Mouse (Mus musculus) WW6 (cell line): Measurements from ENCODE around the gene Cavin2.

Experiments used
- DNase-seq: peaks from one replicate; pipeline ENCODE4 v3.0.0-alpha.2; 2013; ENCODE audit warnings: low read depth, low spot score

The Cavin2 gene

DNA sequence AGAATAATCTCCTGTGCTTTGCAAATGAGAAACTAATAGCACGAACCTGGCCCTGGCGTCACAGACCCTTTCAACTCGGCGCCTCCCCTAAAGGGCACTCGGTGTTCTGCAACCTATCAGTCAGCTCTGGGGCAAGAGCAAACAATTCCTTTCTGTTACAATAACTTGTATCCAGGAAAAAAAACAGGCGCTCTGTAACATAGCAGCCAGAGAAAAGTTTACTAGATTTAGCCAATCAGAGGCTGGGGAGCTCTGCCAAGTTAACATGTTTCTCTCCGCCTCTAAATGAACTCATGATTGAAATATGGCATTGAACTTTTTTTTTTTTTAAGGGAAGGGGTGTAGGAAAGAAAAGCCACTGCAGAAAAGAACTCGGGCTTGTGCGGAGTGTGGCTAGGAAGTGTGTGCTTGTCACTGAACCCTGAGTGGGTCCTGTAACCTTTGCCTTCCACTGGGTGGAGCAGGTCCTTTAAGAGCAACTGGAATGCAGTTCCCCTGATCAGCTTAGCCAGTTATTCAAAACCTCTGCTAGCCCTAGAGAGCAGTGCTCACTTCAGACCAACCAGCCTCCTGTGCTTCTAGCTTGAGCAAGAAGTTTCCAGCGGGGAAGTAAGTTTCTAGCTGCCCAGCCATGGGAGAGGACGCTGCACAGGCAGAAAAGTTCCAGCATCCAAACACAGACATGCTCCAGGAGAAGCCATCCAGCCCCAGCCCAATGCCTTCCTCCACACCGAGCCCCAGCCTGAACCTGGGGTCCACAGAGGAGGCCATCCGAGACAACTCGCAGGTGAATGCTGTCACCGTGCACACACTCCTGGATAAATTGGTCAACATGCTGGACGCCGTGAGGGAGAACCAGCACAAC, at the start of gene Cavin2:
Gene Cavin2 (plus strand): TSS at position 372 of the 865 bp plus-strand sequence.
- DNase-seq: no peak

DNA sequence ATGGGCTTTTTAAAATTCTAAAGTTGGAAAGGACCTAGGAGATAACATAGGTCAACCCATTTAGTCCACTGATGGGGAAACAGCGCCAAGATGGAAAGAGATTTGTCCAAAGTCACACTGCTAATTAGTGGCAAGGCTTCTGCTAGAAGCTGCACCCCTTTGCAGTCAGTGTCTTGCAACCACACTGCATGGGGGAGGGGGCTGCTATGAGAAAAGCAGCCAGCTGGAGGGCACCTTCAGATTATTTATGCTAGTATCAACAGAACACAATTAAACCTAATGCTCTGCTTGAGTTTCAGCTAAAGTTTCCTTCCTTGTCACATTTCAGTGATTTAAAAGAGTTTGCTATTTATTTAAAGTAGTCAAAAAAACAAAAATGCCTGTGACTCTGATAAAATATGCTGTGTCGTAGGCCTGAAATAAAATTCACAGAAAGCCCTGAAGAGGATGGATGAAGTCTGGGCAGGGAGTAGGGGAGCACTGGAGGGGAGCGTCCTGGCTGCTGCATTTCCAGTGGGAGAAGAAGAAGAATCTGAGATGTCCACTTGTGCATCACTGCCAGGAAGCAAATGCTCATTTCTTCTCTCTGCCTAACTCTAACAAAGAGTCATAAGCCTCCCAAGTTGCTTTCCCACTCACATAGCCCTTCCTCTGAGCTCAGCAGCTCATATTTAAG, 47.5 kb upstream of the Cavin2 start:
- no peak for DNase-seq

DNA sequence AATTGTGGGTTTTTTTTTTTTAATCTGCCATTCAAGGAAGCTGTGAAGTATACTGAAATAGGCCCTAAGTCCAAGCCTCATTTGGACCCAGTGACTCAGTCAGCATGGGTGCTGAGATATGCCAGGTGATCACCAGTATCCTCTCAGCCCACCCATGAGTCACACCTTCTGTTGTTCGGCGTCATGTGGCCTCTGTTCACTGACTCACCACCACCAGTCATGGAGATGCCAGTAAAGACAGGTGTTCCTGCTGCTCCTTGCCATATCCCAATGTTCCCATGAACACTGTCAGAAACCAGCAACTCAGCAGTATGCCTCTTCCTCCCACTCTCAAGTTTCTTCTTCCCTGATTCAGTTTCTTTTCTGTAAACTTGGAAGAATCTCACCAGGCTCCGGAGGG, 45.6 kb upstream of the Cavin2 start:
- no peak for DNase-seq

DNA sequence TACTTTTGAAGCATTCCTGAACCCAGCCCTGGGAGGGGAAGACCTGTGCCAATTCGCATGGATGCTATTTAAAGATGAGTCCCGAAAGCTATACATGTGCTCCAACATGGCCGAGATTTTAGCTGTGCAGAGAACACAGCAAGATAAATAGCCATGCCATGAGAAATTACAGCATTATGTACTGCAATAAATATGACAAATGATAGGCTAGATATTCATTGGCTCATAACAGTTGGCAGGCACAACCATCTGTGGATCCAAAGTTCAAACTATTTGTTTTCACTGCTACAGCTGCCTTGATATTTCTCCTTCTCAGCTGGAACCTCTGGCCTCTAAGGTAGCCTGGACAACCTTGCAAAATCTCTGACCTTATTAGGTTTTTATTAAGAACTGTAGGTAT, 45.1 kb upstream of the Cavin2 start:
- DNase-seq: no peak

DNA sequence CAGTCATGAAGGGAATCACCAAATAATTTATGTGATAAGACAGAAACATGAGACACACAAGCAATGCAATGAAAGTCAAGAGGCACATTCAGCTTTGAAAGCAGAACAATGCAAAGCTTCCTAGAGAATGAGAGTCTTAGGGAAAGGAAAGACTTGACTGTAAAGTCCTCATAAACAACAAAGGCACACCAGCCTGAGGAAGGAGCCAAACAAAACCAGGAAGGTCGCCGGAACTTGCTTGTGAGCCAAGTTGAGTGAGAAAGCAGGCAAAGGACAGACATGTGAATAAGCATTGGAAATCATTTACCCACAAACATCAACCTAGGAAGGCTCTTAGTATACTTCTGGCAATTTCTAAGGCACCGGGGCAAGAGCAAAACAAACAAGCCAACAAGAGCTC, 43.5 kb upstream of the Cavin2 start:
- DNase-seq: no peak

DNA sequence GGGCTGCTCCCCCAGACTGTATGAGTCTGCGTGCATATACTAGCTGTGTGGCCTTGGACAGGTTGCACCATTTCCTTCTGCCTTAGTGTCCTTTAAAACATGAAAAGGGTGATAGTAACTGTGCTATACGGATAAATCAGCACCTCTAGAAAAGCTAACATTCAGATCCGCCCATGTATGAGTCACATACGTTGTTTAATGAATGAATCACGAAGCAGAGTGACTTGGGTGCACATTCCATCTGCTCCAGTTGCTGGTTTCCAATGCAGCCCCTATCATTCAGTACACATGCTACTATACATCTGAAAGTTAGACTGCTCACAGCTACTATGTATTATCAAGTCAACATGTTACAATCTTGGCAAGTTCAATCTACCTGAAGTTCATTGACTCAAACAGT, 38.6 kb upstream of the Cavin2 start:
- DNase-seq: no peak

DNA sequence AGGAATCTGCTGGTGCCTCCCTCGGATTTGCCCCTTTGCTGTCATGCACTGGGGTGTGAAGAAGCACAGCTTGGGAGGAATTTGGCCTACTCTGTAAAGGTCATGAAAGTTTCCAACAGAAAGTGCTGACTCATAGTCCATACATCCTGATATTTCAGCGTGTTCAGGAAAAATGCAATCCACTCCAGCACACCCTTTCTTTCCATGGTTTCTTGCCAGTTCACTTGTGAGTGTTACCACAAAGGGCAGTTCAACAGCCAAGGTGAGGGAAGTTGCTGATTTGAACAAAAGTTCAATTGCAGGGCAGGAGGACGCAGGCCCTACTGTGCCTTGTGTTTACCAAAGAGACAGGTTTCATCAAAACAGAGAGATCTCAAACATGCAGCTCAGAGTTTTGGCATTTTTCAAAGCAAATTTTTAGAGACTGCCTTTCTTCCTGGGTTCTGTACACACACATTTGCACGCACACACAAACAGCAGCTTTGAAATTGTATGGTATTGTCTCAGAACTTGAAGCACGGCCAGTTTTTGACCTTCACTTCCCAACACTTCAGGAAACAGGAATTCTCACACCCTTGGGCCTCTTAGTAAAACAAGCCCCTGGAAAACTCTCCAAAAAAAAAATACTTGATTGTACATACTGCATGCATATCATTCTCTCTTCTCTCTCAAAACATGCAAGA, 23.7 kb upstream of the Cavin2 start:
- DNase-seq: no peak

DNA sequence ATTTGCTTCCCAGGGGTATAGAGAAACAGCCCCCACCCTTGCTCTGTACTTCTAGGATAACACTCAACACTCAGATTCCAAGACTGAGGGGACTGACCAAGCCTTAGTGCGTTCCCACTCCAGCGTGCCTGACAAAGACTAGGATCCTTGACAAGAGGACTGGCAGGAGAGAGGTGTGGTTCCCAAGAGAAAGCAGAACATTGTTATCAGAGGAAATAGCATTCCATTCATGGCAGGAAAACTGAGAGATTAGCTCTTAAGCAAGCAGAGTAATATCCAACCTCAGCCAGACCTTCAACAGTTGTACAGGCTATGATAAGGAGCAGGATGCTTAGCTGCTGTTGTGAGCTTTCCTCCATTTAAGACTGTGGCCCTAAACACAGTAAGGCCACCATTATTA, 23.0 kb upstream of the Cavin2 start:
- DNase-seq: no peak

DNA sequence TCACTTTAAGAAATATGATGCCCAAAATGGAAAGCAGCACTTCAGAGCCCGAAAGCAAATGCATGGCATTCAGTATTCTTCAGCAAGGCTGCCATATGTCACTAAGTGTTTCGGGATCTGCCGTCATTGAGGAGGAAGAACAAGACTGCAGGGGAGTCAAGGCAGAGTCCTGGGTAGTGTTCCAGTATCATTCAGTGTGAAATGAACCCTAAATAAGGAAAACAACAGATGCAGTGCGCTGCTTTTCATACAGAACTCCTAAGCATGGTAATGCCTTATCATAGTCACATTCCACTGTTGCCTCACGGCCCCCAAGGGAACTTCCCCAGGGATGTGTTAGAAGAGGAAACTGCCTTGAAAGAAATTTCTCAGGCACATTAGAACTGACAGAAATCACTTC, 21.8 kb upstream of the Cavin2 start:
- DNase-seq: no peak

DNA sequence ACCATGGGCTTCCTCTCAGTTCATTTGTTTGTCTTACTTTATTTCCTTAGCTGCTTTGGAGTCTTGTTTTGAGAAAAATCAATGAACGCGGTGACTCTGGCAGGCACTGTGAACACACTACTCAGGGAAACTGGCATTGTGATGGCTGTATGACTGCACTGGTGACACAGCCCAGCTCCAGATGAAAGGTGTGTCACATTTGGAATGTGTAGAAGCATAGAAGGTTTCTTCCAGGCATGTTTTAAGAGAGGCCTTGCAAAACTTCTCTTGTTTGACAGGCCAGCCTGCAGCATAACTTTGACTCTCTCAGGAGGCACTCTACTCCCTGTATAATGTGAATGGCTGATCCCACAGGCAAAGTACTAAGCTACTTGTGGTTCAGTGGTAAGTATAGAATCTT, 20.7 kb upstream of the Cavin2 start:
- no peak for DNase-seq

DNA sequence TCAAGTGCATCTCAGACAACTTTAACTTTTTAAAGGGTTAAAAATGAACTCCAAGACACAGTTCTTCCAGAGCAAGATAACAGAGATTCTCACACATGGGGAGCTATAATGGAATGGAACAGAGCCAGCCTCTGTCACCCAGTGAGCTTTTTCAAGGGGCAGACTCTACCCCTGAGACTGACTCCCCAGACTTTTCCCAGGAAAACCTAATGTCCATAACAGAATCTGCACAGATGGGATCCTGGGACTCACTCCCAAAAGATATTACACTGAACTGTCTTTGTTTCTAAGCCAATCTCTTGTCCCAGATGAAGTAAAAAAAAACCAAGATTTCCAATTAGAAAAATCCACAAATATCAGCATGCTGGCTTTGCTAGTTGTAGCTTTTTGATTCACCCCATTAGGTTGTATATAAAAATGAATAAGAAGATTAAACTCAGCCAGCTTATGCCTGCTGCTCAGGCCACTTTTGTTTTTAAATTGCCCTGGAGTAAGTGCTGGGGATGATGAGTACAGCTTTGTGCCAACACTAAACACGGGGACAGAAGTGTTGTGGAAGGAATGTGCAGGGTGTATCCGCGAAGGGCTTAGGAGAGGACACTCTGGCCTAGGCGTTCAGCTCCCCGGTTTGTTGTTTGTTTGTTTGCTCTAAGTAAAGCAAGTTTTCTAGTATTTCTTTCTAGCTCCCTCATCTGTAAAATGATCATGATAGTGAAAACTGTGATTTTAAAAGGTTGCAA, 18.6 kb upstream of the Cavin2 start:
- DNase-seq: no peak

DNA sequence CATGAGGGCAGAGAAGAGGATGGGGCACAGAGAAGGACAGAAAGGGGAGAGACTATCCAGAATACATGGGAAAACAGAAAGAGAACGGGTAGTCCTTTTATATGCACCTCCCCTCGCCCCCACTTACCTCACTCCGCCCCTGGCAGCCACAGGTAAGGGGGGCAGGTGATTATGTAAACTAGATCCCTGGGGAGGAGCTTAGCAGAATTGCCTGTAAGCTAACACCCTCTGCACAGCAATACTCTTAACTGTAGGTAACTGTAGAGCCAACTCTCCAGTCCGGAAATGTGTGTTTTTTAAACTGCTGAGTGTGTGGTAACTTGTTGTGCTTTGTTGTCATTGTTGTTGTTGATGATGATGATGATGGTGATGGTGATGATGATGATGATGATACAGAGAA, 17.1 kb upstream of the Cavin2 start:
- no peak for DNase-seq

DNA sequence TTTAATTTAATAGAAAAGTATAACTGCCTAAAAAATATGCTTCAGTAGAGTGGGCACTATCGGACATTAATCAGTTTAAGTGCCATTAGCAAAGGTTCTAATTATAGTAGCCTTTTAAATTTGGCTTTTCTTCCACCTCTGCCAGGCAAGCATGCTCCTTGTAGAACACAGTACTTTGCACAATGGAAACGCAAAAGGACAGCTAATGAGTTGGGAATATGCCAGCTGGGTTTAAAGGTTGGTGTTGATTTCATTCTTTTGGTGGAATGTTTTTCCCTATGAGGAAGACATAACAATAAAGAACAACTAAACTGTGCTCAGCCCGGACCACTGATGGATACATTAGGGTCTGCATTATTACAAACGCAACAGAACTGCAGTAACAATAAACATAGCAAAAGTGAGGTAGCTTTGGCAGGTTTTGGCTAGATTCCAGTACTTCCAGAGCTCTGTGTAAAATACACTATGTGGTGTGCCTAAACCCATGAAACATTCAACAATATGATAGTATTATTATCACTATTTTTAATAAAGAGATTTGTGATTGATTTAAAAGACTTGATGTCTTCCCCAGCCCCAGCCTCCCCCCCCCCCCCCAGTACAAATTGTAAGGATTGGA, 16.2 kb upstream of the Cavin2 start:
- DNase-seq: no peak

DNA sequence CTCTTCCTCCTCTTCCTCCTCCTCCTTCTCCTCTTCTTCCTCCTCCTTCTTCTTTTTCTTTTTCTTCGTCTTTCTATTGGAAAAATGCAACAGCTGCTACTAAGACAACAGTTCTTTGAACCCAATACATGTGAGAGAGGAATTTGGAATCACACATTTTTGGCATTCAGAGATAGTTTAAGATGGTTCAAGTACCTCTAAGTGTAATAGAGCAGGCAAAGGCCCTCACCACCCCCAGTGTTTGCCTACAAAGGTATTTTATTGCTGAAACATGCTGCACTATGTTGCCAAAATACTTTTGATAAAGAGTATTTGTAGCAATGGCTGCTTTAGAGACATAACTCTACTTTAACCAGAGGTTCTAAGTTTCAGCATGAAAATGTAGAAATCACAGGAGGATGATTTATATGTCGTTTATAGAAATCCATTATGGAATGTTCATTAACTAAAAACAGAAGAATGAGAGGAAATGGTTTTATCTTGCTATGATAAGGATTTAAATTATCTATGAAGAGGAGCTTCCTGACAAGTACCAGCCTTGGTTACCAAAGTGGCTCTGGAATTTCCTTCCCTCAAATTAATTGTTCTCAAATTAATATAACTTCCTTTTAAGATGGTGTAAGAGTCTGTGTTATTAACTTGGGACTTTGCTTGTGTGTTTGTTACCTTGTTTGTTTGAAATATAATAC, 10.9 kb upstream of the Cavin2 start:
- DNase-seq: no peak

DNA sequence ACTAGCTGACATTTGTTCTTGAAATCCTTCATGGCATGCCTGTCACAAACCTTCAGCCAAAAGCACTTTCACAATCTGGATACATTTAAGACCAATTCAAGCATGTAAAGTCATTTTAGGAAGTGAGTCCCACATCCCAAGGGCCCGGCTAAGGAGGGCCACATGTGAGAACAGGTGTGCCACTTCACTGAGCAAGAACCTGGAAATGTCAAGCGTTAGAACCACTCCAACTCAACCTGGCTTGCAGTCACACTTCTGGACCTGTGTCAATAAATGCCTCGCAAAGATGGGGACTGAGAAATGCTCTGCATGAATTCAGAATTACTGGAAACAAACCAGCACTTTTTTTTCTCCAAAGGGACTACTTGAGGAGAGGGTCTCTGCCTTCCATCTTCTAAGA, 725 bp upstream of the Cavin2 start:
- DNase-seq: no peak

DNA sequence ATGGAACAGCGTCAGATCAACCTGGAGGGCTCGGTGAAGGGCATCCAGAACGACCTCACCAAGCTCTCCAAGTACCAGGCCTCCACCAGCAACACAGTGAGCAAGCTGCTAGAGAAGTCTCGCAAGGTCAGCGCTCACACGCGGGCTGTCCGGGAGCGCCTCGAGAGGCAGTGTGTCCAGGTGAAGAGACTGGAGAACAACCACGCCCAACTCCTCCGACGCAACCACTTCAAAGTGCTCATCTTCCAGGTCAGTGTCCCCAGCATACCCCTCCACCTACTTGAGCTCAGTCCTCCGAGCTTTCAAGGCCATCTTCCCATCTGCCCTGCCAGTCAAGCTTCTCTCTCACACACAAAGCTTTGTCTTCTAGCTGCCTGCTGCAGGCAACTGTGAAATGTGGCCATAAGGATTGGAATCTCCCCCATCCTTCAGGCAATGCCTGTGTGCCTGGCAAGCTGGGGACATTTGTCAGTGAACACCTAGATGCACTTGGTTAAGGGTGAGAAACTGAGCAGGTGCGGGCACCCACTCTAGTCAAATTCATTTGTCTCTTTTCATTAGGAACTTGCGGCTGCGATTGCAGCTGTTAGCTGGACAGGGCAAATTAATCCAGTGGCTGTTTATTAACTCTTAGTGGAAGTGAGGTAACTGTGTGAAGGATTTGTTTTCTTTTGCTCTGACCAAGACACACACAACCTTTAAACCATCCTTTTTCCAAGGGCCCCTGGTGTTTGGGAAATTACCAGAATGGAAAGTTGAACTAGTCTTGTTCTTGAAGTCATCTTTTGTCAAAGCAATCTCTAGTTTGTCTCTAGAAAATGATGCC, 907 bp downstream of the Cavin2 start:
- DNase-seq: no peak

DNA sequence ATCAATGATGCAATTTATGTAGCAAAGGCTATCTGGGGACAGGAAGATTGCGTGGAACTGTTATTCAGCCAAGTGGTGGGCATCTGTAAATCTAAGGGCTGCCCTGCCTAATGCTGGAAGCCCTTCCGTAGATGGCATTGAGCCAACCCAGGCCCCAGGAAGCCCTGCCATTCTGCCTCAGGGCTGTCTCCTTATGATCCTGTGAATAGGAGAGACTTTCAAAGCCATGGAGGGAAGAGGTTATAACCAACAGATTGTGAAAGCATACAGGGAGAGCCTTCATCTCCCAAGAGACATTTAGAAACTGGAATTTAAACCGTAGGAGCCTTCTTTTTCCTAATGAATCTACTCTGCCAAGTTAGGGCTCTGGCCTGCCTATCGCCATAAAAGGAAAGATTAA, 1.7 kb downstream of the Cavin2 start:
- no peak for DNase-seq

DNA sequence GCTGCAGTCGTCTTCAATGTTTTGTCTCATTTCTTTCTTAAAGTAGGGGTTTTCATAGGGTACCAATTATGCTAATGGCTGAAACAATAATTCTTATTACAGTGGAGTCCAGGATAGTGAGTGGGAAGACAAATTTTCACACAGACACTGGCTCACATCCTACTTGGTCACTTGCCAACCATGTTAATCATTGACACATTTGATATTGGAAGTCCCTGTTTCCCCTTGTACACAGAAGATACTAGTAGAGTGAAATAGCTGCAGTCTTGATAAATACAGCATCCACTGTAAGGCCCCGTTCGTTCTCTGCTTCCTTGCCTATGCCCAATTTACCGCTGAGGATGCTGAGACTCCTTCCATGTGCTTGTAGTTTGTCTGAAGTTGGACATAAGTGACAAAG, 3.4 kb downstream of the Cavin2 start:
- no peak for DNase-seq

DNA sequence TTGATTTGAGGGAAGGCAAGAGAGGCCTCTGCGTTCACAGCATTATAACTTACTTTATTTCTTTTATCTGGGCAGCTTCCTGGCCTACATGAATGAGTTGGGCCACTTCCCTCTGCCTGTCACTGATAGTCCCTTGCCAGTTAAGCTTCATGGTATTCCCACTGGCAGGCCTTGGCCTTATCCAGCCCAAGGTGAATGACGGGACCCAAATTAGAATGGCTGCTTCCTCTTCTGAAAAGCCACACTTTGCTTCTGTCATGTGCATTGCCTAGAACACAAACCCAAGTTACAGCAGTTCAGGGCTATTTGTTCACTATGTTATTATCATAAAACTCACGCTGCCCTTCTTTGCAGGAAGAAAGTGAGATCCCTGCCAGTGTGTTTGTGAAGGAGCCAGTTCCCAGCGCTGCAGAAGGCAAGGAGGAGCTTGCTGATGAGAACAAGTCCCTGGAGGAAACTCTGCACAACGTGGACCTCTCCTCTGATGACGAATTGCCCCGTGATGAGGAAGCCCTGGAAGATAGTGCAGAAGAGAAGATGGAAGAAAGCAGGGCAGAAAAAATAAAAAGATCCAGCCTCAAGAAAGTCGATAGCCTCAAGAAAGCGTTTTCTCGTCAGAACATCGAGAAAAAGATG, 11.5 kb downstream of the Cavin2 start:
- DNase-seq: no peak

DNA sequence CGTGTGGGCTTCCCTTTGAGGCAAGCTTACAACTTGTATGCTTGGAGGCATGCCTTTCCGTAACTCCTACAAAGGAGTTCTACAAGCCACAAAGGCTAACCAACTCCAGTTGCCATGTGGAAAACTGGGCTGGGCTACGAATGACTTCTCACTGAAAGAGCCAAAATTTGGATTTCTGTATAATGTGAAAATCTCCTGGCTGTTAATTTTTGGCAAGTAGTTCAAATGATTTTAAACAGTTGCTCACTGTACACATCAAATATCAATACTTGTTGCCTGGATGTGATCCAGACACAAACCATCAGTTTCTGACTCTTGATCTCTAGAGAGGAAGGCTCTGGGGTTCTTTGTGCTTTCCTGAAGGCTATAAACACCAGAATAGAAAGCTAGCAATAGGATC, 18.1 kb downstream of the Cavin2 start:
- DNase-seq: no peak
